Mouse (Mus musculus) ES-Bruce4 (cell line): Measurements from ENCODE around the gene Gpr150.

Experiments
- CTCF ChIP-seq: IDR thresholded peaks from one replicate; pipeline ENCODE4 v1.8.1; 2011; ENCODE audit warnings: low read depth, low read length
- EP300 ChIP-seq: IDR thresholded peaks from 2 replicates; pipeline ENCODE4 v1.6.1; 2011; ENCODE audit warnings: low read depth, low read length; ENCODE audit not compliant: insufficient read depth
- POLR2A ChIP-seq: IDR thresholded peaks from one replicate; pipeline ENCODE4 v1.8.1; 2011; ENCODE audit warnings: low read length; ENCODE audit not compliant: insufficient read depth

- TF ChIP-seq CTCF (no peak), EP300 (no peak), POLR2A (peak; percentile 56)
These were observed 38.6 kb downstream of the Gpr150 start, which contains the start of gene Rfesd for GRCm38 (mm10) chr13:76017974-76018843.
